Mouse (Mus musculus) spleen, postnatal 10 days (tissue): Measurements from ENCODE around the gene Brinp3.

Source experiments
- DNase-seq, 2 experiments: peaks; one replicate each; pipeline ENCODE4 v3.0.0; 2021 to 2022; ENCODE audit warnings: low spot score in 2 of 2

Brinp3 gene

DNA sequence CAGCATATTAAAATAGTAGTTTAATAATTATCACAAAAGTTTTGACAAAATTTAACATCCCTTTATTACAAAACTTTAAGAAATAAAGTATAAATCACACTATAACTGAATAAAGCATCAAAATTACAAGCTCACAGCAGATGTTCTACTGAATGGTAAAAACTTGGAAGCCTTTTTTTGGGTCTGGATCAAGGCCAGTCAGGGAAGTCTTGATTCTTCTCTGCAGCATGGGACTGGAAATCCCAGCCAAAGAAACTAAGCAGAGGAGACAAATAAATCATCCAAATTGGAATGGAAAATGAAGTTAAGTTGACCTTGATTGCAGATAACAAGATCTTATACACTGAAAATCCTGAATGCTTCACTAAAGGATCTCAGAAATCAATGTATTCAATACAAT is 298.3 kb downstream of the Brinp3 start:
- no peak for DNase-seq

DNA sequence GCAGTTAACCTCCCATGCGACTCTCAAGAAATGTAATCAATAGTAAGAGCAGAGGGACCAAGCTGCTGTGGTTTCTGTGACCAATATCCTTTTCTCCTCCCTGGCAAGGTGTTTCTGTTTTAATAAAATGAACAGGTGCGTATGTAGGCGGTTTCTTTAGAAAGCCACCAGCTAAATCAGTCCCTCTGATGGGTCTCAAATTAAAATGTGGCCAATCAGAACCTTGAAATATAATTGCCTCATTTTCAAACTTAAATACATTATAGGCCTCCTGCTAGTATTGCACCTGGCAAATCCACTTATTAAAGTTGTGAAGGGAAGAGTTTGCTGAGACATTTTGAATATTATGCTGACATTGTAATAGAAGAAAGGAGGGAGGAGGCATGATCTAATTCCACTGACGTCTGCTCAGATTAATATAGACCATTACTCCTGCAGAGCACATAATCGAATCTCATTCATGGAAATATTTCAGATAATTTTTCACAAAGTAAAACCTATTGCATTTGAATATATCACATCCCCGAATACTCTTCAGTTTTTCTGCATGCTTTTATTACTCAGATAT is 305.5 kb downstream of the Brinp3 start:
- no peak for DNase-seq

GRCm38 (mm10) chr1:146801821-146802220 is 307.3 kb downstream of the Brinp3 start:
- DNase-seq = no peak

GRCm38 (mm10) chr1:146807765-146808164 is 313.2 kb downstream of the Brinp3 start:
- DNase-seq = no peak

GRCm38 (mm10) chr1:146833888-146834287 is 339.3 kb downstream of the Brinp3 start:
- no peak for DNase-seq

DNA sequence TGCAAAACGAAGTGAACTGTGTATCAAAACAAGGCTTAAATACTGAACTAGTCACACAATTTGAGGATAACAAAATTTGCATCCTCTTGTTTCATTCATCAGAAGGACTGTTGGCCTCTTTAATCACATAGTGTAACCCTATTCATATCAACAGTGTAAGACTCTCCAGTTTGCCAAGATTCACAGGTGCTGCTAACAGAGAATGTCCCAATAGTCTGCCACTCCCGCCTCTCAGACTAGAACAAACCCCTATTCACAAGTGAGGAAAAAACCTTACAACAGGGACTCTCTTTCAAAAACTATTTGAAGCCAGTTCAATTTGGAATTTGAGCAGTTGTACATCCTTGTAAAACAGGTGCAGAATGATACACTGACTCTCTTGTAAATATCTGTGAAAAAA is 349.5 kb downstream of the Brinp3 start:
- no peak for DNase-seq

- no peak for DNase-seq
Measured at GRCm38 (mm10) chr1:146848892-146849291, 354.3 kb downstream of the Brinp3 start.

DNA sequence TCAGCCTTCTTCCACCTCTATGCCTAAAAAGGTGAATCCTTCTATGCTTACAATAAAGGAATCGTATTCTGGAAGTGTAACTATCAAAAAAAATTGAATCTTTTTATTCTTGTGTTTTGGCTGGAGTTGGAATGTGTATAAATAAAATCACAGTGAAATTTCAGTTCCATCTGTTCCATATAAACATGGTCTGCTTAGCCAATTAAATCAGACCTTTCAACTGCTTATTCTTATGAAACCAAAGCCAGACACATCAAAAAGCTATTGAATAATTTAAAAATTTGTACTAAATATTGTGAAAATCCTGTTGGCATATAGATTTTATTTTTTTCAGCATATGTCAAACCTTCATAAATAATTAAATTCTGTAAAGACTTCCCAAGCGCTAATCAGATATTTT is 355.6 kb downstream of the Brinp3 start:
- DNase-seq = no peak

DNA sequence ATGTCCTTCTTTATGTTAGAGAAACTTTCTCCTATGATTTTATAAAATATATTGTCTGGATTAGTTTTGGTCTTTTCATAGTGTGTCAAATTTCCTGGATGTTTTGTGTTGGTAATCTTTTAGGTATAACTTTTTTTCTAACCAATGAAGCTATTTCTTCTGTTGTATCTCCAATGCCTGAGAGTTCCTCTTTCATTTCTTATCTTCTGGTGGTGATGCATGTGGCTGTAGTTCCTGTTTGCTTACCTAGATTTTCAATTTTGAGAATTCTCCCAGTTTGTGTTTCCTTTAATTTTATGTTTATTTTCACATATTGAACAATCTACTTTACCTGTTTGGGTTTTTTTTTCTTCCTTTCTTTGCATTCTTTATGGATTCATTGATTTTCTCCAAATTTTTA is 404.1 kb downstream of the Brinp3 start:
- no peak for DNase-seq

DNA sequence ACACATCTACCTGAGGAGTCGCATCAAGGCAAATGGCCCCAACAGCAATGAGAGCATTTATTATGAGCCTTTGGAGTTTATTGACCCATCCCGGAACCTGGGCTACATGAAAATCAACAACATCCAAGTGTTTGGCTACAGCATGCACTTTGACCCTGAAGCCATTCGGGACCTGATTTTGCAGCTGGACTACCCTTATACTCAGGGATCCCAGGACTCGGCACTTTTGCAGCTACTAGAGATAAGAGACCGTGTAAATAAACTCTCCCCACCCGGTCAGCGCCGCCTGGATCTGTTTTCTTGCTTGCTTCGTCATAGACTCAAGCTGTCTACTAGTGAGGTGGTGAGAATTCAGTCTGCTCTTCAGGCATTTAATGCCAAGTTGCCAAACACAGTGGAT is 407.1 kb downstream of the Brinp3 start:
- no peak for DNase-seq

DNA sequence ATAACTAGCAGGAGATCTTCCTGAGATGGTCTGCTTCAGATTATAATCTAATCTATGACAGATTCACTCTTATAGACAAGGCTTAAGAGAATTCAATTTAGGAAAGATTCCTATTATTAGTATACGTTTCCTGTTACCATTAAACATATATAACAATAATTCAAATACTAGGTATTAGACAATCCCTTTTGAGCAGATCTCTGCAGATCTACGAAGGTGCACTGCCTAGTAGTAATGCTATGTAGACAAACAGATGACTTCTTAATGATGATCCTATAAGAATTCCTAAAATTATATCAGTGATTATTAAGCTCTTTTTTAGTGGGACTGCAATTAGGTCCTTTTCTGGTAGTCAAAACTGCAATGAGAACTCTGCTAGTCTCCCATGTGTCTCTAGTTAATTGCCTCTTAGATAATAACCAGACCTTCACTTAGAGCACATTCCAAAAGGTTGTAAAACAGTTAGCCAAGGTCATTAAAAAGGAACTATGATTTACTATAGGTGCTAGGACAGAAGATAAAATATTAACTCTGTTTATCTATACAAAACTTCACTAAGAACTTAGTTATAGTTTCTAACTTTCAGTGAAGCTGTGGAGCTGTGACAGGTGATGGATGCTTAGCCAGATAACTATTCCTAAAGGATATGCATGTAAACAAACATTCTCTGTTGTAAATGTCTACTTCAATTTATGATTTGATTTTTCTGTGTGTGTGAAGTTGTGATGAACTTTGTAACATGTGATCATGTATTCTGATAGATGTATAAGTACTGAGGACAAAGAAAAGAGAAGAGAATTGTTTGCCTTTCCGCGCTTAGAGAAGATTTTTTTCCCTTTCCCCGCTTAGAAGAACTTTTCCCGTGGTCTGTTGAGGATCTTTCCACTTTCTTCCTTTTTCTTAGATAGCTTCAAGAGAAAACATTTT is 445.2 kb downstream of the Brinp3 start:
- DNase-seq = no peak
